Mouse (Mus musculus) sigmoid colon, adult 10 weeks (tissue): ENCODE data around the gene Hdhd3. TPM values are rescaled to one million over a fixed set of nuclear protein-coding genes. Genes with fewer than 3 reads are reported as not detected.

Experiments used
- polyA plus RNA-seq: library from polyadenylated mRNA; stranded (reverse); fragments of 350-450 nt; fragmentation: Illumina TruSeq; extraction: RNeasy Lipid Tissue Mini Kit (QIAGEN cat#74804); gene quantifications from one replicate; pipeline ENCODE4 v1.2.3, GENCODE M21; 2014; ENCODE audit warnings: low read depth, low replicate concordance

Gene Hdhd3
- not detected for polyA plus RNA-seq

DNA sequence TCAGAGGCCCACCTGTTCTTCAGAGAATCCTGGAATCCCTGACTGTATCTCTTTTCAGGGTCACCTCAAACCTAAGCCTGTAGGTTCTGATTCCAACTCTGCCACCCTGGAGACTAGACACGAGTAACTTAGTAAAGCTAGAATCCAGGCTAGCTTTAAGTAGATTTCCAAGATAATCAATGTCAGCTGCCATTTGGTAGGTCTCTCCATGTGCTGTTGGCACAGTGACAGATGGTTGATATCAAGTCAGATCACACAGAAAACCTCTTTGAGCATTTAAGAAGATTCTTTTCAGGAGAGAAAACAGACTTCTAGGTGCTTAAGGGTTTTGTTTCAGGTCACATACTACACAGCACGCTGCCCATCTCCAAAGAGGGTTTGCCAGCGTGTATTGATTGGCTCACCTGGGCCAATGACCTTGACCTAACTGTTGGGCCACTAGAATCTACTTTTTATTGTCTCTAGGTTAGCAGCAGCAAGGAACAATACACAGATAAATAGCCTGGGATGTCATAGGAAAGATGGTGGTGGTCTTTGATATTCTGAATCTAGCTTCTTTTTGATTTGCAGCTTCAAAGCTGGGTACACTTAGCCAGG is at the start of gene Hdhd3:
Gene Hdhd3, minus strand, starts transcription at position 94 of the 597 bp plus-strand sequence.

GRCm38 (mm10) chr4:62524651-62525488 is 21.6 kb upstream of the Hdhd3 start, which contains the start of the genes Pole3 and 4933430I17Rik:
Gene Pole3, minus strand, starts transcription at chr4:62525068.
Gene 4933430I17Rik, plus strand, starts transcription at chr4:62525369.

GRCm38 (mm10) chr4:62519849-62520233 is 16.6 kb upstream of the Hdhd3 start, which contains the start of gene Alad:
Gene Alad, minus strand, starts transcription at chr4:62519918.

DNA sequence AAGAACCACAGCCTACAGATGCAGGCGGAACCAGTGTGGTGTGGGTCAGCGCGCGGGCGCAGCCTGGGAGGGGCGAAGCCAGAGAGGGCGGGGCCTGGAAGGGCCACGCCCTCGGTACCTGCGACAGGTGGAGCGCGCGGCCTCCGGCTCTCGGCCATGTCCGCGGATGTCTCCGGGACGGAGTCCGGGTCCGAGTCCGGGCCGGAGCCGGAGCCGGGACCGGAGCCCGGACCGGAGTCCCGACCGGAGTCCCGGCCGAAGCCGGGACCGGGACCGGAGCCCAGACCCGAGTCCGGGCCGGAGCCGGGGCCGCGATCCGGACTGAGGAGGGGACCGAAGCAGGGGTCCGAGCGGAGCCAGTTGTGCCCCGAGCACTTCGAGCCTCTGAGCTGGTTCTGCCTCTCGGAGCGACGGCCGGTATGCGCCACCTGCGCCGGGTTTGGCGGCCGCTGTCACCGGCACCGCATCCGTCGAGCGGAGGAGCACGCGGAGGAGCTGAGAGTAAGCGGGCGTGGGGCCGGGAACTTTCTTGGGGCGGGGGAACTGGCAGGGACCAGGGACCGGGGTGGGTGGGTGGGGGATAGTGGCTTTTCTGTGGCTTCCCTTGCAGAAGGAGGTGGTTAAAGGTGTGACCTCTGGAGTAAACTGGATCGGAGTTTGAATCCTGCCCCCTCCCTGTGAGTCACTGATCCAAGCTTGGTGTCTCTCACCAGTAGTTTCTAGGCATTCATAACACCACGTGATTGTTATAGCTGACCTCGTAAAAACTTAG is 23.1 kb downstream of the Hdhd3 start, which contains the start of gene Bspry:
Gene Bspry, plus strand, starts transcription at position 117 of the 772 bp plus-strand sequence.

DNA sequence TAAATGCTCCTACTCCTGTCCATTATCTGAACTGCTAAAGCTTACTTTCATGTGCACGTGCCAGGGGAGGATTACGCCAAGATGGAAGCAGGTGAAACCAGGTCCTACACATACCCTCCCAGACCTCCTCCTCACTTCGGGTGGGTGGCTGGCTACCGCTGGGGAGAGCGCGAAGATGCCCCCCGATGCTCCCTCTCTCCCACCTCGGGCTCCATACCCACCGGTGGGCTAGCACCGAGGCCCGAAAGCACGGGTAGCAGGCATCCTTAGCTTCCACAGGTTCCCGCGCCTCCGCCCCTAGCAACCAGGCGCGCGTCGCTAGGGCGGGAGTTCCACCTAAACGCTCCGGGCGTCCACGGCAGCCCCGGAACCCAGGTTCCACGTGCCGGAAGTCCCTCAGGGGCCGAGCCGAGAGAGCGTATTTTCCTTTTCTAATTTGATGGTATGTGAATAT is 32.6 kb downstream of the Hdhd3 start, which contains the start of gene Wdr31:
Gene Wdr31, minus strand, starts transcription at position 299 of the 454 bp plus-strand sequence.

Other genes starting within 250 kb of the Hdhd3 start
- 8.1 TPM for gene Slc31a2, start 240.9 kb downstream of the Hdhd3 start, polyA plus RNA-seq
- gene Fkbp15, start 142.9 kb downstream of the Hdhd3 start, polyA plus RNA-seq: 19.7 TPM
- 274 TPM for gene Slc31a1, start 142.7 kb downstream of the Hdhd3 start, polyA plus RNA-seq
- gene Cdc26, start 94.8 kb downstream of the Hdhd3 start, polyA plus RNA-seq: 59.5 TPM
- 8.2 TPM for gene Prpf4, start 94.7 kb downstream of the Hdhd3 start, polyA plus RNA-seq
- not detected for gene Rnf183, start 68.2 kb downstream of the Hdhd3 start, polyA plus RNA-seq
- 1.4 TPM for gene Wdr31, start 32.6 kb downstream of the Hdhd3 start, polyA plus RNA-seq
- 17.8 TPM for gene Bspry, start 23.4 kb downstream of the Hdhd3 start, polyA plus RNA-seq
- gene Alad, start 16.5 kb upstream of the Hdhd3 start, polyA plus RNA-seq: 0.88 TPM
- gene Pole3, start 21.6 kb upstream of the Hdhd3 start, polyA plus RNA-seq: 29.6 TPM
- gene 4933430I17Rik, start 21.9 kb upstream of the Hdhd3 start, polyA plus RNA-seq: 0.32 TPM
- gene Rgs3, start 56.4 kb upstream of the Hdhd3 start, polyA plus RNA-seq: 4.2 TPM